Mouse (Mus musculus): Measurements from ENCODE around the gene Pde10a. TPM values are rescaled to one million over a fixed set of nuclear protein-coding genes. Genes with fewer than 3 reads are reported as not detected.
A peak's percentile ranks its signal among the peaks of the same experiment; 100 is the strongest.

The Pde10a gene
- polyA plus RNA-seq, 1 experiment from 2014 or later, result 1.4 TPM

DNA sequence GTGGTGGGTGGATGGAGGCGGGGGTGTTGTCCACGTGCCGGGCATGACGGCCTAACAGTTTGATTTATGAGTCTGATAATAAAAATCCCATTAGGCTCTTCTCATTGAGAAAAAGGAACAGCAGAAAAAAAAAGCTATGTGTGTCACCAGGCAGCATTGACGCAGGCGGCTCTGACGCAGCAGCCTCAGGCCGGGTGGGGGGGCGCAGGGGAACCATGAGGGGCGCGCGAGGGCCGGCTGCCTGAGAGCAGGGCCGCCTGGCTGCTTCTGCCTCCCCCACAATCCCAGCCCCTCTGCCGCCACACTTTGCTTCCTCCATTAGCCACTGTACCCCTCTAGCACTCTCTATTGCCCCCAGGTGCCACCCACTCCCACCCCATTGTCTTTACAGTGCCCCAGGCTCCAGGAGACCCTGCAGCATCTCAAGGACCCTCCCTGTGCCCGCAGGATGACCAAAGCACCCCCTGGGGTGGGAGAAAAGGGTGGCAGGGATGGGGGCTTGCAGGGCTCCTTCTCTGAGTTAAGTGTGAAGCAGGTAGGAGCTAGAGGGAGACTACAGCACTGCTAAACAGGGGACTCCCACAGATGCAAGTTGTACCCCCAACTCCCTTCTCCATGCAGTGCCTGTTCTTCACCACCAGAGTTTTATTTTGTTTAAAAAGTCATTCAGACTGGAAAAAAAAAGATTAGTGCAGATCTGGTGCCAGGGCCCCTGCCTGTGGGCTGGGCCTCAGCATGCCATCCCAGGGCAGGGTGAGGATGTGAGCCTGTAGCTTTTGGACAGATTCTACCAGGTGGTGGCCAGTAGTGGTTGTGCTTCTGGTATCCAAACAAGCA is 16.6 kb upstream of the Pde10a start:
- H3K4me2 ChIP-seq (replicated peaks; ENCODE audit: low read depth, low read length), result peak overlapping the region; percentile 30
- no peak overlapping the region for H3K4me3 ChIP-seq (ENCODE audit: low read depth, low read length)
- no peak overlapping the region for H3K9ac ChIP-seq (replicated peaks; ENCODE audit: low read depth, low read length)

DNA sequence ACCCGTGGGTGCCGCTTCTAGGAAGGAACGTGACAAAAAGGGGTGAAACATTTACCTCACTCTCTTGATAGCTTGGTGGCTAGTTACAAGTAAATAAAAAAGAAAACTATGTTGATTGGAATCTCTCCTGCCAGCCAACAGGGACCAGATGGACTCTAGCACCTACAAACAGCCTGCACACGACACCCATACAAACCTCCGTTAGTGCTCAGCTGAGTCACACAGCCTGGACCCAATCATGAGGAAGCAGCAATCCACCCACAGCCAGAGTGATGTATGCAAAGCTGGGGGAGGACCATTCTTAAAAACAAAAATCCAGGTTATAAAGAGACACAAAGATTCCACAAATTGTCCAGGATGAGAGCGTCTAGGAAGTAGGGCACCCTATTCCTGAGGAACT is 9.2 kb upstream of the Pde10a start:
- H3K4me2 ChIP-seq (replicated peaks; ENCODE audit: low read depth, low read length), result no peak overlapping the region
- no peak overlapping the region for H3K27ac ChIP-seq (ENCODE audit: low read length)
- no peak overlapping the region for H3K9ac ChIP-seq (replicated peaks; ENCODE audit: low read depth, low read length)
- H3K27me3 ChIP-seq (ENCODE audit: control insufficient read depth, insufficient read depth, low read length), result 0 out of 2 replicates have a peak, but pooled peaks cover 3% of the 10 kb centered on the region
- 75% methylated on average over 6 of the region's 6 CpGs for WGBS
- no peaks in the 10 kb centered on the region for H3K4me1 ChIP-seq (ENCODE audit: control insufficient read depth, insufficient read depth, low read length)
- H3K9me3 ChIP-seq (ENCODE audit: control insufficient read depth, low read depth, low read length), result no peaks in the 10 kb centered on the region
- no peaks in the 10 kb centered on the region for H3K36me3 ChIP-seq (ENCODE audit: control insufficient read depth, insufficient read depth, low read length)
- no peak for ATAC-seq (ENCODE audit: insufficient number of reproducible peaks, insufficient read depth, low FRiP score, low read depth)
- H3K4me3 ChIP-seq (ENCODE audit: low read depth, low read length), result no peak overlapping the region

More for the DNA sequence above, 16.6 kb upstream of the Pde10a start:
- no peaks in the 10 kb centered on the region for H3K36me3 ChIP-seq (ENCODE audit: control insufficient read depth, insufficient read depth, low read length)
- ATAC-seq (ENCODE audit: insufficient number of reproducible peaks, insufficient read depth, low FRiP score, low read depth), result peak; percentile 82; the same call in 1 of the 2 replicates
- H3K4me1 ChIP-seq (ENCODE audit: control insufficient read depth, insufficient read depth, low read length), result peaks cover 11% of the 10 kb centered on the region
- H3K27me3 ChIP-seq (ENCODE audit: control insufficient read depth, insufficient read depth, low read length), result no peaks in the 10 kb centered on the region
- H3K27ac ChIP-seq (ENCODE audit: low read length), result no peak overlapping the region
- H3K9me3 ChIP-seq (ENCODE audit: control insufficient read depth, low read depth, low read length), result no peaks in the 10 kb centered on the region
- under 1% methylated on average over 15 of the region's 16 CpGs for whole genome bisulfite sequencing

DNA sequence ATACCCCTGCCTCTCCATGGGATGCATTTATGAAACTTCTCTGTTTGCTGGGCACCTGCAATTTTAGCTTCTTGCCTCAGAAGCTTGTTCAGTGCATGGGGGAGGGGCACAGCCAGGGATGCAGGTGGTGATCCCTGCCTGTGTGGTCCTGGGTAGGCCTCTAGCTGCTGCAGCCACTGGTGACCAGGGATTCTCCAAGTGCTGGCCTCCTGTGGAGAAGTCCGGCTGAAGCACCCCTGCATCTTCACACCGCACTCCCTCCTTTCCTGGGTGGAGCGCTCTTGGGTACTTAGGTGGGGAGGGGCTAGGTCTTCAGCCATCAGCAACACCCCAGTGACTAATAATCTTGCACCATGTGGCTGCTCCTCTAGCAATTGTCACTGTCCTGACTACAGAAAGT is 1.2 kb upstream of the Pde10a start:
- WGBS, result 24% methylated on average over 3 of the region's 3 CpGs
- Histone ChIP-seq H3K9ac (replicated peaks; ENCODE audit: low read depth, low read length) (peak overlapping the region; percentile 28; the same call in 1 of the 2 replicates), H3K4me3 (ENCODE audit: low read depth, low read length) (peak overlapping the region; percentile 46), H3K4me1 (ENCODE audit: control insufficient read depth, insufficient read depth, low read length) (peaks cover 10% of the 10 kb centered on the region; the same call in 1 of the 2 replicates), H3K27ac (ENCODE audit: low read length) (no peak overlapping the region), H3K27me3 (ENCODE audit: control insufficient read depth, insufficient read depth, low read length) (peaks cover 26% of the 10 kb centered on the region; the same call in 1 of the 2 replicates), H3K4me2 (replicated peaks; ENCODE audit: low read depth, low read length) (peak overlapping the region; percentile 96), H3K9me3 (ENCODE audit: control insufficient read depth, low read depth, low read length) (no peaks in the 10 kb centered on the region), H3K36me3 (ENCODE audit: control insufficient read depth, insufficient read depth, low read length) (no peaks in the 10 kb centered on the region)
- ATAC-seq (ENCODE audit: insufficient number of reproducible peaks, insufficient read depth, low FRiP score, low read depth), result no peak

DNA sequence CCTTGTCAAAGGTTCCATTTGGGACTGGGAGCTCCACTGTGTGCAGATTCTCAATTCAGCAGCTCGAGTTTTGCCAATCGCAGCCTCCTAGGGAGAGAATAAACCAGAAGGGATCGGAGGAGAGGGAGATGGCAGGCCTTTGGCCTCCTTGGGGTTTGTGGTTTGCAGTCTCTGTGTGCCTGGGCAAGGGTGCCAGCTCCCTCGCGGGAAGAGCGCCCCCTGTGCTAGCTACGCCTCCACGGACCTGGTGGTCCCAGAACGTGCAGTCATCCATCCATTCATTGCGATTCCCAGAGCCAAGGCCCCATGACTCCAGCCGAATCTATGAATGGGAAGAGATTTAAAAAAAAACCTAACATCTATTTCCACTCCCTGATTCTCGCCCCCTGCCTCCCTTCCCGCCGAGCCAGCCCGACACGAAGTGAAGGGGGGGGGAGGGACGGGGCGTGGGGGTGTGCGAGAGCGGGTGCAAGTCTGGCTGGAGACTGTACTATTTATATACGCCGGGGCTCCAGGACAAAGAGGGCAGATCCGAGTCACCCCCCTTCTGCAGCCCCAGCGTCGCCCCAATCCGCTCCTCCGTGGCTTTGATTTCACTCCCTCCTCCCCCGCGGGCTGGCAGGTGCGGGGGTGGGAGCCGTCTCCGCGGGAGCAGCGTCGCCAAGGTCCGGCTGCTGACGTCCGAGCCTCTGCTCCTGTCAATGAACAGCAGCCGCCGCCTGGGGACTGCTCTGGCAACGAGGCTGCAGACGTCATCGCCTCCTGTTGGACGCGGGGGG is 596 bp upstream of the Pde10a start:
- no peaks in the 10 kb centered on the region for H3K9me3 ChIP-seq (ENCODE audit: control insufficient read depth, low read depth, low read length)
- no peak overlapping the region for H3K27ac ChIP-seq (ENCODE audit: low read length)
- whole genome bisulfite sequencing, result under 1% methylated on average over 43 of the region's 45 CpGs
- peak overlapping the region; percentile 96 for H3K4me2 ChIP-seq (replicated peaks; ENCODE audit: low read depth, low read length)
- ATAC-seq (ENCODE audit: insufficient number of reproducible peaks, insufficient read depth, low FRiP score, low read depth), result peak; percentile 83; the same call in 1 of the 2 replicates
- H3K4me3 ChIP-seq (ENCODE audit: low read depth, low read length), result peak overlapping the region; percentile 46
- peaks cover 10% of the 10 kb centered on the region; the same call in 1 of the 2 replicates for H3K4me1 ChIP-seq (ENCODE audit: control insufficient read depth, insufficient read depth, low read length)
- no peaks in the 10 kb centered on the region for H3K36me3 ChIP-seq (ENCODE audit: control insufficient read depth, insufficient read depth, low read length)
- peaks cover 26% of the 10 kb centered on the region; the same call in 1 of the 2 replicates for H3K27me3 ChIP-seq (ENCODE audit: control insufficient read depth, insufficient read depth, low read length)
- peak overlapping the region; percentile 28; the same call in 1 of the 2 replicates for H3K9ac ChIP-seq (replicated peaks; ENCODE audit: low read depth, low read length)

DNA sequence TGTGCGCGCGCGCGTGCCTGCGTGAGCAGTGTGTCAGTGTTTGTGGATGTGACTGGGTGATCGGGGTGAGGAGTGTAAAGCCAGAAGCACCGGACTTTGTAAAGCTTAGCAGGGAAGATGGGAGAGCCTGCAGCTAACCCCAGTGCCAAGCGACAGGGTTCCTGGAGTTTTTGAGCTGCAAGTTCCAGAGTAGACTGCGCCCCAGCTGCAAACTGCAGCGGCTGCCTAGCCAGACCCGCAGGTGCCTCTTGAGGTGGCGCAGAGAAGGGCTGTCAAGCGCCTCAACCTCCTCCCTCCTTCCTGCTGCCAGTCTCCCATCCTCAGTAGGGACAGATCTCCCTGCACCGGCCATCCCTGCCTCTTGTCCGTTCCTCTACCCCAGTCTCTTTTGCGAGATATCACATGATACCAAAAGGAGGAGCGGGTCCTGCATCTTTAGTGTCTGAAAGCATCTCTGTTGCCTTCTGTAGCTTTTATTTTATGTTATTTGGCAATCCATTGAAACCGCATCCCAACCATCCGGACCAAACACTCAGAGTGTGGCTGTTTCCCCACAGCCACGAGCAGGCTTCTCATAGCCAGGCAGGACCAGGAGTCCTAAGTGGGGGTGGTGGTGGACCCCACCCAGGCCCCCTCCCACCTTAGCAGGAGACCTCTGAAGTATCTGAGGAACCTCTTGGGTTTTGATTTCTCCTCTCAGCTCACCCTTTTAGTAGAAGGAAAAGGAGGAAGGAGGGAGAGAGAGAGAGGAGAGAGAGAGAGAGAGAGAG is 984 bp downstream of the Pde10a start:
- WGBS, result 7% methylated on average over 21 of the region's 21 CpGs
- H3K36me3 ChIP-seq (ENCODE audit: control insufficient read depth, insufficient read depth, low read length), result no peaks in the 10 kb centered on the region
- peaks cover 10% of the 10 kb centered on the region; the same call in 1 of the 2 replicates for H3K4me1 ChIP-seq (ENCODE audit: control insufficient read depth, insufficient read depth, low read length)
- no peak for ATAC-seq (ENCODE audit: insufficient number of reproducible peaks, insufficient read depth, low FRiP score, low read depth)
- peaks cover 26% of the 10 kb centered on the region; the same call in 1 of the 2 replicates for H3K27me3 ChIP-seq (ENCODE audit: control insufficient read depth, insufficient read depth, low read length)
- H3K9me3 ChIP-seq (ENCODE audit: control insufficient read depth, low read depth, low read length), result no peaks in the 10 kb centered on the region
- peak overlapping the region; percentile 46; the same call in 1 of the 2 replicates for H3K4me3 ChIP-seq (ENCODE audit: low read depth, low read length)
- no peak overlapping the region for H3K27ac ChIP-seq (ENCODE audit: low read length)
- H3K9ac ChIP-seq (replicated peaks; ENCODE audit: low read depth, low read length), result no peak overlapping the region
- peak overlapping the region; percentile 96 for H3K4me2 ChIP-seq (replicated peaks; ENCODE audit: low read depth, low read length)

DNA sequence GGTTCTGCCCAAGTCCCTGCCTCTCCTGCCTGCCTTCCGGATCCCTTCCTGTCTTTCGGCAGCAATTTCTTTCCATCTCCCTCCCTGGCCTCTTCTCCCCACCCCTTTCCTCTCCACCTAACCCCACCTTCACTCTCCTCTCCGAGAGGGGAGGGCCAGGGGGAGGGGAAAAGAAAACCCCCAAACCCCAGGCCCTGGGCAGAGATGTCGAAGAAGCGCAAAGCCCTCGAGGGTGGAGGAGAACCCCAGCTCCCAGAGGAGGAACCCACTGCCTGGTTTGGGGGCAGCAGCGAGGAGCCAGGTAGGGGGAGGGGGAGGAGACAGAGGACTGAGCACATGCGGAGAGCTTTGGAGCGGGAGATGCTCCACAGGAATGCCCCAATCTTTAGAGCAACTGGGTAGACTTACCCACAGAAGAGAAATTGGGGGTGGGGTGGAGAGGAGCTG is 1.7 kb downstream of the Pde10a start:
- WGBS, result 25% methylated on average over 9 of the region's 9 CpGs
- no peaks in the 10 kb centered on the region for H3K9me3 ChIP-seq (ENCODE audit: control insufficient read depth, low read depth, low read length)
- peaks cover 10% of the 10 kb centered on the region; the same call in 1 of the 2 replicates for H3K4me1 ChIP-seq (ENCODE audit: control insufficient read depth, insufficient read depth, low read length)
- peaks cover 26% of the 10 kb centered on the region; the same call in 1 of the 2 replicates for H3K27me3 ChIP-seq (ENCODE audit: control insufficient read depth, insufficient read depth, low read length)
- ATAC-seq (ENCODE audit: insufficient number of reproducible peaks, insufficient read depth, low FRiP score, low read depth), result no peak
- no peak overlapping the region for H3K4me3 ChIP-seq (ENCODE audit: low read depth, low read length)
- H3K4me2 ChIP-seq (replicated peaks; ENCODE audit: low read depth, low read length), result no peak overlapping the region
- H3K27ac ChIP-seq (ENCODE audit: low read length), result no peak overlapping the region
- no peak overlapping the region for H3K9ac ChIP-seq (replicated peaks; ENCODE audit: low read depth, low read length)
- no peaks in the 10 kb centered on the region for H3K36me3 ChIP-seq (ENCODE audit: control insufficient read depth, insufficient read depth, low read length)

DNA sequence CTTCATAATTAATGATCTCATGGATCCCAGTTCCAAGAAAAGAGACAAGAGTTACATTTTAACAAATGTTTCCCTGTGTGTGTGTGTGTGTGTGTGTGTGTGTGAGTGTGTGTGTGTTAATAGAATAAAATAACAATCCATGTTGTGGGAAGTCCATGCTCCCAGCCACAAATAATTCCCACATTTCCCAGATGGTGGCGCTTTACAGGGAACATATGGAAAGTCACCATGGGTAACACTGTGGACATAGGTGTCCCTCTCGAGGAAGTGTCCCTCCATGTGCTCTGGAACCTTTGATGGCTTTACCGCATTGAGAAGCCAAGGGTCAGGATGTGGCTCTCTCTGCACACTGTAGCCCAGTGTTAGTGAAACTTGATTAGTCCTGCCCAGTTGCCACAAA is 3.5 kb downstream of the Pde10a start:
- peaks cover 26% of the 10 kb centered on the region; the same call in 1 of the 2 replicates for H3K27me3 ChIP-seq (ENCODE audit: control insufficient read depth, insufficient read depth, low read length)
- H3K9me3 ChIP-seq (ENCODE audit: control insufficient read depth, low read depth, low read length), result no peaks in the 10 kb centered on the region
- ATAC-seq (ENCODE audit: insufficient number of reproducible peaks, insufficient read depth, low FRiP score, low read depth), result no peak
- no peak overlapping the region for H3K4me2 ChIP-seq (replicated peaks; ENCODE audit: low read depth, low read length)
- H3K4me3 ChIP-seq (ENCODE audit: low read depth, low read length), result no peak overlapping the region
- H3K4me1 ChIP-seq (ENCODE audit: control insufficient read depth, insufficient read depth, low read length), result peaks cover 10% of the 10 kb centered on the region; the same call in 1 of the 2 replicates
- no peak overlapping the region for H3K27ac ChIP-seq (ENCODE audit: low read length)
- H3K36me3 ChIP-seq (ENCODE audit: control insufficient read depth, insufficient read depth, low read length), result no peaks in the 10 kb centered on the region
- H3K9ac ChIP-seq (replicated peaks; ENCODE audit: low read depth, low read length), result no peak overlapping the region
- WGBS, result 70% methylated on average over 3 of the region's 3 CpGs

All from stomach, embryonic 14.5 days (tissue).